Mouse (Mus musculus) megakaryocyte, adult 5-6 weeks (primary cell): Measurements from ENCODE around the gene Osbpl3. TPM values are rescaled to one million over a fixed set of nuclear protein-coding genes. Genes with fewer than 3 reads are reported as not detected.

Experiments
- ATAC-seq: 2 replicates; pipeline ENCODE4 v1.8.0; 2016; ENCODE audit warnings: mild to moderate bottlenecking, inconsistent platforms; ENCODE audit not compliant: poor library complexity, severe bottlenecking
- total RNA-seq, 2 experiments: library from RNA; stranded (forward) in 1 of 2; stranded (reverse) in 1 of 2; fragments of 153-499, 151-499 nt in 1 of 2; fragments of 221-1000, 200-1000 nt in 1 of 2; gene quantifications; 2 replicates each; pipeline versions ENCODE4 v1.2.3 to v1.2.4; 2015 to 2017

The Osbpl3 gene
- total RNA-seq, 2 experiments from 2014 or later: 10.7 to 15.5 TPM

DNA sequence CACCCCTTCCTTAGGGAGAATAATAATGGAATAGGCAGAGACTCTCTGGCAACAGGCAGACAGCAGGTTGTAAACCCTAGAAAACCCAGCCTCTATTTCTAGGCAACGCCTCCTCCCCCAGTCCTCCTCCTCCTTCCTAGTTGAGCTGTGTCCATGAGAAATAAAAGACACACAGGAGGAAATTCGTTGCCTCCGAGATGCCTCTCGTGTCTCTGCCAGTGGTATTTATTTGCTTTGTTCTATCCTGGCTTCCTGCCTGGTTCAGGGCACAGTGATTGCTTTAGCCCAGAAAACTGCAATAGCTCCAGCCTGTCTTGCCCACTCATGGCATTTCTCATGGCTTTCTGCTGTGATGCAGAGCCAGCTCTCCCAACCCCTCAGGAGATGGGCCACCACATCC, 43.8 kb downstream of the Osbpl3 start:
- ATAC-seq: no peak

DNA sequence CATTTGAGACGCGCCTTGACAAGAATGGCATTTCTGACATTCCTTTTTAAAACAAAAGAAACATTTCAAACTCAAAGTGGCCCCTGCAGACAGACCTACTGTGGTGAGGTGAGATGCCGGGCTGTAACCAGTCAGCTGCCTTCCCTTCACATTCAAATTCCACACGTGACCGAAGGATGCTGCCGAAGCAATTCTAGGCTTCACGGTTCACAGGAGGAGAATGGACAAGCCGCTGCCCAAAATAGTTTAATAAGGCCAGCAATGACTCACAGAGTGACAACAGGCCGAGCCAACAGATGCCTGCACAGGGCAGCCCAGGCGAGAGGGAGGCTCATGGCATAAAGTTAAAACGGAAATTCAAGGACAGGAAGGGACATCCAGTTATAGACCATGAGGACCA, 51.3 kb downstream of the Osbpl3 start:
- ATAC-seq: no peak

GRCm38 (mm10) chr6:50403524-50403923, 52.5 kb downstream of the Osbpl3 start:
- ATAC-seq: no peak

- no peak for ATAC-seq
Measured at GRCm38 (mm10) chr6:50402872-50403271, 53.1 kb downstream of the Osbpl3 start.

DNA sequence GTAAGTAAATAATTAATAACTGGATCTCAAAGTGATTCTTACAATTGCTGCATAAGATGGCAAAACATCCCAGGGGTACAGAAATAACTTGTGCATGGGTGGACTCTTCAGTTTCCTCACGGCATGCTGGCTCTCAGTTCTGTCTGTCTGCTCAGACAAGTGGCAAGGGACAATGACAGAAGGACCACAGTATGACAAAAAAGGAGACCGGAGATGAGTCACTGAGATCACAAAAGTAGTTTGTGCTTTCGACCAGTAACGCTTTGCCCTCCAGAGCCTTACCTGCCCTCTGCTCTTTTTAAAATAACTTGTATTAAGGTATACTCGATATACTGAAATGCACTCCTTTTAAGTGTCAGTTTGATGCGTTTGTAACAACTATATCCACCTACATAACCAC, 55.8 kb downstream of the Osbpl3 start:
- ATAC-seq: no peak

- ATAC-seq: no peak
Measured at GRCm38 (mm10) chr6:50399427-50400195, 56.4 kb downstream of the Osbpl3 start.

DNA sequence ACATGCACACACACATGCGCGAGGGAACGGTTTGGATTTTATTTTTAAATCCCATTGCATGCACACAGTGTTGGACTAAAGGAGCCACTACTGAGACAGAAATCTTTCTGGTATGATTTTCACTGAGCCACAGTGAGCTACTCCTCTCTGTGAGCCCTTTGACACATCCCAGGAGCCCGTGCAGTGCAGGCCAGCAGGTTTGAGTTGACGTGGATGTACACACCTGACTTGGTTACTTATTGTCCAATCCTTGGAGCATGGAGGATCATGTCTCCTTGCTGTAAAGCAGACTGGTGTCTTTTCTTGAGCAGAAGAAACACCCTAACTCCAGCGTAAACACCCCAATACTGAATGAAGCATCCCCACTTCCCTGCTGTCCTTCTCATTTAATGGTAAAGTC, 57.7 kb downstream of the Osbpl3 start:
- ATAC-seq: no peak

- ATAC-seq: no peak
Measured at GRCm38 (mm10) chr6:50397116-50397515, 58.9 kb downstream of the Osbpl3 start.

DNA sequence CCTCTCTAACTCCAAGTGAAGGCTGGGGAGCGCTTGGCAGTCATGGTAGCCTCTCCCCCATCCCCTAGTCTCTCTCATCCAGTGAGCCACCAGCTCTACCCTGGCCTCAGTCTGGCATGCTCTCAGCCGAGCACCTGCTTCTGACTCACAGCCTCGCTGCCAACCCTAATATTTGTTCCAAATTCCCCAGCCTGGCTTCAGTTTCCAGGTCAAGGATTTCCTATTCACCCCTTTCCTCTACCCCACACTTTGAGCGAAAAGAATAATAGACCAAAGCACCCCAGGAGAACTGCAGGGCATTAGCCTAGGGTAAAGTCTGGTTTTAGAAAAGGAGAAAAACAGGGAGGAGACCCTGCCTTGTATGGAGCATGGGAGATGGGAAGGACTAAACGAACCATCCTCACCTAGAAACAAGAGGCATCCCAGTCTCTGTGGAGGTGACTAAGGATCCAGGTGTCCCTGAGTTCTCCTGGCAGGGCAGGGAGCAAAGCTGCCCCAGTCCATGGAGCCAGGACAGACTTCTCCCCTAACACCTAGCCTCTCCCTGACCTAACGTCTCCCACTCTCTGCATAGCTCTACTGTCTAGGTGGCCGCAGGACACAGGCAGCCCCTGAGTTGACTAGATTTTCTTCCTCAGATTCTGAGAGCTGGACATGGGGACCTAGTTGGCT, 60.2 kb downstream of the Osbpl3 start:
- ATAC-seq: no peak

- ATAC-seq: peak; percentile 33; the same call in 1 of the 2 replicates
Measured at GRCm38 (mm10) chr6:50394432-50394831, 61.6 kb downstream of the Osbpl3 start.

GRCm38 (mm10) chr6:50393960-50394359, 62.0 kb downstream of the Osbpl3 start:
- ATAC-seq: peak; percentile 35; the same call in 1 of the 2 replicates

GRCm38 (mm10) chr6:50391951-50392350, 64.0 kb downstream of the Osbpl3 start:
- ATAC-seq: no peak

- ATAC-seq: no peak
Measured at GRCm38 (mm10) chr6:50390313-50390712, 65.7 kb downstream of the Osbpl3 start.

- ATAC-seq: no peak
Measured at GRCm38 (mm10) chr6:50387629-50388028, 68.4 kb downstream of the Osbpl3 start.

DNA sequence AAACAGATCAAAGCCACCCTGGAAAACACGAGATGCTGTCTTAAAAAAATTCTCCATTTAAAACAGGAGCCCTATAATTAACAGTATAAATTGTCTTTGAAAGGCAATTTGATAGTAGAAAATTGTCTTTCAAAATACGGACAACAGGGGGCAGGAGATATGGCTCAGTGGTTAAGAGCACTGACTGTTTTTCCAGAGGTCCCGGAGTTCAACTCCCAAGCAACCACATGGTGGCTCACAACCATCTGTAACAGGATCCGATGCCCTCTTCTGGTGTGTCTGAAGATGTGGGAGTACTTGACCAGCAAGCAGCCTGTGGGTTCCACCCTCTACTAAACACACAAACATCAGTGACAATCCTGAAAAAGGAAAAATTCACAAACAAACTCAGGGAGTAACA, 69.5 kb downstream of the Osbpl3 start:
- no peak for ATAC-seq

DNA sequence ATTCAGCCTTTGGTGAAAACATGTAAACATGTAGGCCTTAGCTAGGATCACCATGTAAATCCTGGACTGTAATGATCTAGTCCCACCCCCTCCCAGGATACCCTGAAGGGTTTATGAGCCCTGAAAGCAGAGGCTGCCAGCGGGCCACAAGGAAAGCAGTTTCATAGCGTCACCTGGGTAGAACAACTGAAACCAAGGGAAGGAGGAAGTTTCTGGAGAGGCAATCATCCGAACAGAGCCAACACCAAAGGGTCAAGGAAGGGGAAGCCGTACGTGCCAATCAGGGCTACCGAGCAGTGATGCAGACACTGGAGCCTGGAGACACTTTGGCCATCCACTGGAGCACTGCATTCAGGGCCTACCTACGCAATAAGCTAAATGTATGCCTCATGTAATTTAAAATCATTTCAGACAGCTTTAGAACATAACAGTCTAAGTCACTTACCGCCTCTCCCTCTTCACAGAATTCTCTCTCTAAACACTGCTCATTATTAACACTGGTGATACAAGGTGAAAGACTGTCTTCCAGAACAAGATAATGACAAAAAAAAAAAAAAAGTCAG, 70.5 kb downstream of the Osbpl3 start:
- peak; percentile 70 for ATAC-seq

GRCm38 (mm10) chr6:50382711-50383110, 73.3 kb downstream of the Osbpl3 start:
- no peak for ATAC-seq

- no peak for ATAC-seq
Measured at GRCm38 (mm10) chr6:50382196-50382595, 73.8 kb downstream of the Osbpl3 start.

DNA sequence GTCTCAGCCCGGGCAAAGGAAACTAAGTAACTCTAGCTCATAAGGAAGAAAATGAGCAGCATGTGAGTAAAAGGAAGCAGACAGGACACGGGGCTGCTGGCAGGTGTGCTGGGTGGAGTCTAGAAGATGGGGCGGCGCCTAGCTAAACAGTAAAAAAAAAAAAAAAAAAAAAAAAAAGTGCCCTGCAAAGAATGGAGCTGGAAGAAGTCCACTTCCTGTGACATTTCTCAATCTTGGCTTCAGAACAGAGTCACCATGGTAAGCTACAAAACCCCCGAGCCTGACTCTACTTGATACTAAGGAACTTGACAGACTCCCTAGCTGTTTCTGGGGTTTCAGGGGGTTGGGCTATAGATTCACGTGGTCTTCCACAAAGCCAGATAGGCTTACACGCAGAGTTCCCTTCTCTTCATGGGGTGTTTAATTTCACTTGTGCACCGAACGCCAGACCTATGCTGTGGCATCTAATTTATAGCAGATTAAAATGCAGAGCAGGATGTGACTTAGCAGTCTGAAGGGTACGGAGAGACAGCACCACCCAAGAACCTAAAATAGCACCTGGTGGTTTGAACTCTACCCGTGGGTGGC, 74.4 kb downstream of the Osbpl3 start:
- peak; percentile 37 for ATAC-seq

GRCm38 (mm10) chr6:50379740-50380139, 76.3 kb downstream of the Osbpl3 start:
- no peak for ATAC-seq

DNA sequence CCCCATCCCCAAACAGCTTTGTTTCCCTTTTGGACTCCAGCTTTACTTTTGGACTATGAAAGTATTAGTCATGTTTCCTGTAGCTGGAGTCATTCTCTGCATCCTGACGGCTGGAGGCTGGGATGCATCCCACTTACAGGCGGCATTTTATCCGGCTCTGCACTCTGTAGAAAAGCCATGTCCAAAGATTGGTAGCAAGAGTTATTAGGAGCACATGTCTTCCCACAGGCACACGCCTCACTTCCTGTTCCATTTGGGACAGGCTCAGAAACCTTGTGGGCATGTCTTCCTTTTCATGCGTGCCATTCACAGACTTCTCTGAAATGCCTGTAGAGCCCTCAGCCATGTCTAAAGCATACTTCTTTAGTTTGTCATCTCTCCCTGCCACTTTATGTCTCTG, 76.9 kb downstream of the Osbpl3 start:
- ATAC-seq: no peak
